8 mouse cellular contexts compared by ENCODE assay signal in the genomic region with DNA sequence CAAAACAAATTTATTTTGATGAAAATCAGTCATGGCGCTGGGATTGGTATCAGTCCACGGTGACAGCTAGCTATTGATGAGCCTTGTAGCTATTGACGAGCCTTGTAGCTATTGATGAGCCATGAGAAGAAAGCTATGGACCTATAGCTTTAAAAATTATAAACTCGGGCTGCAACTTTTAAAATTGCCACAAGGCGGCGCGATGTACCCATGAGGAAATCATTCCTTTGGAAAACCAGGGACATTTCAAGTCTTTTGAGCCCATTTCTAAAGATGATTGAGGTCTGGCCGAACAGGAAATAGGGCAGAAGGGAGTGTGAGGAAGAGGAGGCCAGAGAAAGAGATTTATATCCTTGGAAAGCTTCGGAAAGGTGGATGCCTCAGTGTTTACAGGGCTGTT.
DNase-seq lines count a peak whose midpoint lies in the region; ATAC-seq lines count a peak whose summit lies in the region.

No protein-coding gene starts in this region.

- H3K4me3 ChIP-seq in heart, embryonic 12.5 days: no peak overlapping the region

- H3K4me2 ChIP-seq in heart, embryonic 12.5 days: no peak overlapping the region

- peaks cover 14% of the 10 kb centered on the region; the same call in 1 of the 2 replicates for H3K4me1 ChIP-seq in heart, embryonic 12.5 days (replicated peaks)

- no peaks in the 10 kb centered on the region for H3K36me3 ChIP-seq in heart, embryonic 12.5 days

- H3K27ac ChIP-seq in heart, embryonic 12.5 days (ENCODE audit: poor library complexity, severe bottlenecking): no peak overlapping the region

- peak; percentile 24 for DNase-seq in heart, adult 8-10 months (ENCODE audit: low spot score)
- peak; percentile 74 for DNase-seq in 3T3-L1 (ENCODE audit: low read depth, low spot score)
- peak; percentile 10 to 29 for DNase-seq in adrenal gland, postnatal 36 days
- DNase-seq in forelimb bud, embryonic 11.5 days (ENCODE audit: low read depth, low spot score): peak; percentile 50
- peak; percentile 79 for DNase-seq in layer of hippocampus, adult 11-12 months (ENCODE audit: low spot score)
- DNase-seq in lung, postnatal 14 days: peak; percentile 40
- DNase-seq in urinary bladder, adult 18-20 months (ENCODE audit: low spot score in 2 of 2): no peak

- no peak overlapping the region for H3K9ac ChIP-seq in heart, embryonic 12.5 days

- no peaks in the 10 kb centered on the region for H3K9me3 ChIP-seq in heart, embryonic 12.5 days (replicated peaks)

- H3K27me3 ChIP-seq in heart, embryonic 12.5 days (replicated peaks): no peaks in the 10 kb centered on the region

- ATAC-seq in heart, embryonic 12.5 days (ENCODE audit: insufficient number of reproducible peaks, low FRiP score): no peak

- WGBS in heart, embryonic 12.5 days: 16% methylated on average over 9 of the region's 9 CpGs

Comparison
In these comparisons a context has a peak if more than half of its experiments do, and no peak if none do; other contexts are left out.
1. DNase-seq: peak in heart, adult 8-10 months (single experiment), 3T3-L1 (single experiment), adrenal gland, postnatal 36 days (2 of 2), forelimb bud, embryonic 11.5 days (single experiment), layer of hippocampus, adult 11-12 months (single experiment) and lung, postnatal 14 days (single experiment); none in urinary bladder, adult 18-20 months (0 of 2).